In genomic region chr3:136421969-136422614, GRCm38 (mm10) we compare ENCODE assay signal across 11 mouse cellular contexts.
DNase-seq lines count a peak whose midpoint lies in the region; ATAC-seq and TF ChIP-seq lines count a peak whose summit lies in the region.
"Had no signal": no experiment of that assay in that cellular context is flagged by ENCODE, and none has a peak within 500 bp of the region (broad histone marks: within the 10 kb centered on the region; RNA-seq: fewer than 3 reads in every experiment).

No protein-coding gene starts in this region.

- ATAC-seq in liver, postnatal 0 days: peak; percentile 45; the same call in 1 of the 2 replicates
- ATAC-seq in liver, embryonic 12.5 days: no peak
- ATAC-seq in heart, embryonic 13.5 days (ENCODE audit: extremely low read depth, insufficient number of reproducible peaks, low FRiP score, low TSS enrichment): no peak
- ATAC-seq in hematopoietic stem cell, adult 5-6 weeks (replicated peaks in 1 of 2; ENCODE audit: insufficient read depth in 1 of 2, low FRiP score in 2 of 2, low TSS enrichment in 1 of 2, low read depth in 1 of 2, poor library complexity in 2 of 2, severe bottlenecking in 2 of 2): peak; percentile 44 to 70
- ATAC-seq in hindbrain, embryonic 16.5 days: no peak
- ATAC-seq in hindbrain, embryonic 13.5 days (ENCODE audit: low FRiP score): no peak
- ATAC-seq: forebrain, embryonic 13.5 days had no signal

- no peaks in the 10 kb centered on the region for H3K4me1 ChIP-seq in liver, postnatal 0 days (ENCODE audit: insufficient read depth)
- no peaks in the 10 kb centered on the region for H3K4me1 ChIP-seq in liver, embryonic 12.5 days
- no peaks in the 10 kb centered on the region for H3K4me1 ChIP-seq in heart, embryonic 13.5 days
- H3K4me1 ChIP-seq in hindbrain, embryonic 16.5 days (ENCODE audit: control insufficient read depth, insufficient read depth, low read depth, low read length): no peaks in the 10 kb centered on the region
- no peaks in the 10 kb centered on the region for H3K4me1 ChIP-seq in hindbrain, embryonic 13.5 days (replicated peaks)
- H3K4me1 ChIP-seq: embryonic facial prominence, embryonic 12.5 days; forebrain, embryonic 13.5 days had no signal

- no peak overlapping the region for H3K27ac ChIP-seq in liver, postnatal 0 days (ENCODE audit: low read depth)
- H3K27ac ChIP-seq in liver, embryonic 12.5 days: no peak overlapping the region
- H3K27ac ChIP-seq in heart, embryonic 13.5 days (replicated peaks): peak overlapping the region; percentile 32; the same call in 1 of the 2 replicates
- H3K27ac ChIP-seq in hindbrain, embryonic 16.5 days (ENCODE audit: low read depth, low read length): no peak overlapping the region
- H3K27ac ChIP-seq in hindbrain, embryonic 13.5 days: no peak overlapping the region
- H3K27ac ChIP-seq: embryonic facial prominence, embryonic 12.5 days; forebrain, embryonic 13.5 days; macrophage had no signal

- 42% methylated on average over 10 of the region's 10 CpGs for WGBS in liver, postnatal 0 days (ENCODE audit: insufficient replicate concordance)
- 46% methylated on average over 10 of the region's 10 CpGs for WGBS in liver, embryonic 12.5 days (ENCODE audit: insufficient replicate concordance)
- 61% methylated on average over 10 of the region's 10 CpGs for WGBS in heart, embryonic 13.5 days
- 81% methylated on average over 10 of the region's 10 CpGs for WGBS in hindbrain, embryonic 16.5 days
- 88% methylated on average over 10 of the region's 10 CpGs for WGBS in hindbrain, embryonic 13.5 days

- intact Hi-C loops in left cerebral cortex, postnatal 4 days (cut with DNase I): no loop called here

- no peak overlapping the region for H3K4me3 ChIP-seq in liver, postnatal 0 days (ENCODE audit: low read depth, low read length)
- no peak overlapping the region for H3K4me3 ChIP-seq in liver, embryonic 12.5 days
- no peak overlapping the region for H3K4me3 ChIP-seq in heart, embryonic 13.5 days
- H3K4me3 ChIP-seq in hindbrain, embryonic 16.5 days (ENCODE audit: low read length): no peak overlapping the region
- no peak overlapping the region for H3K4me3 ChIP-seq in hindbrain, embryonic 13.5 days
- H3K4me3 ChIP-seq: embryonic facial prominence, embryonic 12.5 days; forebrain, embryonic 13.5 days had no signal

- no peaks in the 10 kb centered on the region for H3K36me3 ChIP-seq in liver, postnatal 0 days (replicated peaks; ENCODE audit: insufficient read depth, low read length)
- no peaks in the 10 kb centered on the region for H3K36me3 ChIP-seq in liver, embryonic 12.5 days
- no peaks in the 10 kb centered on the region for H3K36me3 ChIP-seq in heart, embryonic 13.5 days
- H3K36me3 ChIP-seq in hindbrain, embryonic 16.5 days (ENCODE audit: control insufficient read depth, insufficient read depth, low read length): no peaks in the 10 kb centered on the region
- H3K36me3 ChIP-seq in hindbrain, embryonic 13.5 days: no peaks in the 10 kb centered on the region
- H3K36me3 ChIP-seq: embryonic facial prominence, embryonic 12.5 days had no signal

- H3K9me3 ChIP-seq in liver, postnatal 0 days (ENCODE audit: low read length): no peaks in the 10 kb centered on the region
- no peaks in the 10 kb centered on the region for H3K9me3 ChIP-seq in liver, embryonic 12.5 days (replicated peaks)
- H3K9me3 ChIP-seq in heart, embryonic 13.5 days: no peaks in the 10 kb centered on the region
- H3K9me3 ChIP-seq in hindbrain, embryonic 16.5 days (ENCODE audit: control insufficient read depth, low read length): no peaks in the 10 kb centered on the region
- no peaks in the 10 kb centered on the region for H3K9me3 ChIP-seq in hindbrain, embryonic 13.5 days
- H3K9me3 ChIP-seq: embryonic facial prominence, embryonic 12.5 days; forebrain, embryonic 13.5 days had no signal

- H3K9ac ChIP-seq in liver, postnatal 0 days (replicated peaks): no peak overlapping the region
- H3K9ac ChIP-seq in liver, embryonic 12.5 days: no peak overlapping the region
- no peak overlapping the region for H3K9ac ChIP-seq in heart, embryonic 13.5 days
- no peak overlapping the region for H3K9ac ChIP-seq in hindbrain, embryonic 16.5 days (ENCODE audit: low read depth, low read length)
- H3K9ac ChIP-seq in hindbrain, embryonic 13.5 days: no peak overlapping the region
- H3K9ac ChIP-seq: embryonic facial prominence, embryonic 12.5 days; forebrain, embryonic 13.5 days had no signal

- no peak for TF ChIP-seq CTCF in liver, postnatal 0 days (IDR thresholded peaks at IDR 0.05; ENCODE audit: low read depth)

- no peak for TF ChIP-seq EP300 in liver, postnatal 0 days (IDR thresholded peaks at IDR 0.05; ENCODE audit: low read depth)

- no peak for DNase-seq in liver, postnatal 0 days
- DNase-seq in left cerebral cortex, postnatal 4 days: no peak
- DNase-seq: cerebellum, adult 18-20 months had no signal

- H3K4me2 ChIP-seq in liver, postnatal 0 days (ENCODE audit: low read depth, low read length): no peak overlapping the region
- H3K4me2 ChIP-seq in liver, embryonic 12.5 days: no peak overlapping the region
- no peak overlapping the region for H3K4me2 ChIP-seq in heart, embryonic 13.5 days
- no peak overlapping the region for H3K4me2 ChIP-seq in hindbrain, embryonic 16.5 days (ENCODE audit: low read length)
- no peak overlapping the region for H3K4me2 ChIP-seq in hindbrain, embryonic 13.5 days
- H3K4me2 ChIP-seq: embryonic facial prominence, embryonic 12.5 days; forebrain, embryonic 13.5 days had no signal

- no peaks in the 10 kb centered on the region for H3K27me3 ChIP-seq in liver, postnatal 0 days (ENCODE audit: insufficient read depth, low read length)
- H3K27me3 ChIP-seq in liver, embryonic 12.5 days (replicated peaks): no peaks in the 10 kb centered on the region
- H3K27me3 ChIP-seq in heart, embryonic 13.5 days (replicated peaks): no peaks in the 10 kb centered on the region; the same call in 1 of the 2 replicates
- H3K27me3 ChIP-seq in hindbrain, embryonic 16.5 days (replicated peaks; ENCODE audit: control insufficient read depth, insufficient read depth, low read length): no peaks in the 10 kb centered on the region
- no peaks in the 10 kb centered on the region for H3K27me3 ChIP-seq in hindbrain, embryonic 13.5 days
- H3K27me3 ChIP-seq: embryonic facial prominence, embryonic 12.5 days; forebrain, embryonic 13.5 days had no signal

Comparison
In these comparisons a context has a peak if more than half of its experiments do, and no peak if none do; other contexts are left out.
1. ATAC-seq: peak in liver, postnatal 0 days (single experiment) and hematopoietic stem cell, adult 5-6 weeks (2 of 2); none in liver, embryonic 12.5 days (single experiment), heart, embryonic 13.5 days (single experiment), hindbrain, embryonic 16.5 days (single experiment) and hindbrain, embryonic 13.5 days (single experiment).